Mouse (Mus musculus): Measurements from ENCODE around the gene Noc2l. TPM values are rescaled to one million over a fixed set of nuclear protein-coding genes. Genes with fewer than 3 reads are reported as not detected.
A peak's percentile ranks its signal among the peaks of the same experiment; 100 is the strongest.

Noc2l gene
- polyA plus RNA-seq, 1 experiment from 2014 or later = 78.0 TPM

DNA sequence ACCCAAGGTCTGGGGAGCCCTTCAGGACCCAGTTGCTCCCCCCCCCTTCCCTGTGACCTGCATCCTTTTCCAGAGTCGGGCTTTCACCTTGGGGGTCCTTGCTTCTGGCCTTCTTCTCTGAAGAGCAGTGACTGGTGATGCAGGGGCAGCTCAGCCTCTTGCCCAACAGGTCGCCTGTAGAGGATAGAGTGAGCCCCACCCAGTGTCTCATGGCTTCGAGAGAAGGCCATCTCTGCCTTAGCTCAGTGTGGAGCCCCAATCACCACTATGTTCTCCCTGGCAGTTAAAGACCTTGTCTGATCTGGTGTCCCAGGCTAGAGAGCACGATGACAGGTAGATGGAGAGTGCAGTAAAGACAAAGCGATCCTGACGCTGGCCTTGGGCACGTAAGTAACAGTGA lies 16.3 kb downstream of the Noc2l start:
- Histone ChIP-seq H3K4me1 (replicated peaks; ENCODE audit: control insufficient read depth, insufficient read depth, low read length) (0 out of 2 replicates have a peak, but pooled peaks cover 2% of the 10 kb centered on the region), H3K36me3 (ENCODE audit: control insufficient read depth, insufficient read depth, low read length) (0 out of 2 replicates have a peak, but pooled peaks cover 3% of the 10 kb centered on the region), H3K9me3 (ENCODE audit: control insufficient read depth, low read length) (no peaks in the 10 kb centered on the region), H3K9ac (ENCODE audit: low read depth, low read length) (no peak overlapping the region), H3K27me3 (ENCODE audit: control insufficient read depth, insufficient read depth, low read length) (peaks cover 22% of the 10 kb centered on the region), H3K4me3 (ENCODE audit: low read depth, low read length) (no peak overlapping the region), H3K27ac (ENCODE audit: low read depth, low read length) (peak overlapping the region; percentile 61; the same call in 1 of the 2 replicates), H3K4me2 (replicated peaks; ENCODE audit: low read depth, low read length) (no peak overlapping the region)
- ATAC-seq (ENCODE audit: low FRiP score) (0 out of 2 replicates have a peak, but pooled peaks have one; percentile 12), DNase-seq (ENCODE audit: low spot score) (no peak)
- 24% methylated on average over 7 of the region's 7 CpGs for WGBS

DNA sequence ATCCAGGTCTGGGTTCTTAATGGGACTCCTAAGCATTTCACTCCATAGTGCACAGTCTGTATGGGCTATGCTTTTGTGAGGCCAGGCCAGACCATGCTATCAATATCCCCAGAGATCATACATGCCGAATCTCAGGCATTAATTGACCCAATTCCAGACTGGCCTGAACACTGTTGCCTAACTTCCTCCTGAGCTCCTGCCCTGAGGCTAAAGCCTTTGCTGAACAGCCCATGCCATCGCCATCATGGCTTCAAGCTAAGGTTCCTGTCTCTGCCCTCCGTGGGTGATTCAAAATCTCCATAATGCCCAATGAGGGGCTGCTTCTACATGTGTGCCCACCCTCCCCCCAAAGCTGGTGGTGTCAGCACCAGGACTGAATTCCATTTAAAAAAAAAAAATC lies 16.8 kb downstream of the Noc2l start:
- H3K4me2 ChIP-seq (replicated peaks; ENCODE audit: low read depth, low read length) = no peak overlapping the region
- peak; percentile 28; the same call in 1 of the 2 replicates for ATAC-seq (ENCODE audit: low FRiP score)
- 0 out of 2 replicates have a peak, but pooled peaks cover 2% of the 10 kb centered on the region for H3K4me1 ChIP-seq (replicated peaks; ENCODE audit: control insufficient read depth, insufficient read depth, low read length)
- H3K9ac ChIP-seq (ENCODE audit: low read depth, low read length) = no peak overlapping the region
- peaks cover 22% of the 10 kb centered on the region for H3K27me3 ChIP-seq (ENCODE audit: control insufficient read depth, insufficient read depth, low read length)
- H3K9me3 ChIP-seq (ENCODE audit: control insufficient read depth, low read length) = no peaks in the 10 kb centered on the region
- no peak for DNase-seq (ENCODE audit: low spot score)
- H3K4me3 ChIP-seq (ENCODE audit: low read depth, low read length) = no peak overlapping the region
- H3K36me3 ChIP-seq (ENCODE audit: control insufficient read depth, insufficient read depth, low read length) = 0 out of 2 replicates have a peak, but pooled peaks cover under 1% of the 10 kb centered on the region
- peak overlapping the region; percentile 61; the same call in 1 of the 2 replicates for H3K27ac ChIP-seq (ENCODE audit: low read depth, low read length)
- WGBS = 38% methylated on average over 3 of the region's 3 CpGs

DNA sequence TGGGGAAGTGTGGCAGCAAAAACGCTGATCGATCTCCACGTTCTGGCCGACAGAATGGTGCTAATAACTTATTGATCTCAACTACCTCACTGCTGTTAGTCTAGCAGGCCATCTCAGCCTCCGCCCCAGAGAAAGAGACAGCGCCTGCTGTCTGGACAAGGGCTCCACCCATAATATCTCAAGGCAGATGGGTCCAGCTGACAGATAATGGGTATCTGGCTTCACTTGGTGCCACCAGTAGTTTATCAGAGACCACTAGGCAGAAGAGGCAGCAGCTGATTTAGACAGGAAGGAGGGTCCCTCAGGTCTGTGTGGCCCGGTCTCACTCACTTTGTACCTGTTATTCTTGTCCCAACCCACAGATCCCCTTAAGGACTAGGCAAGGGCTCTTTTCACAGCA lies 17.2 kb downstream of the Noc2l start:
- H3K27ac ChIP-seq (ENCODE audit: low read depth, low read length) = peak overlapping the region; percentile 61; the same call in 1 of the 2 replicates
- no peak overlapping the region for H3K9ac ChIP-seq (ENCODE audit: low read depth, low read length)
- H3K4me3 ChIP-seq (ENCODE audit: low read depth, low read length) = no peak overlapping the region
- 0 out of 2 replicates have a peak, but pooled peaks cover 2% of the 10 kb centered on the region for H3K4me1 ChIP-seq (replicated peaks; ENCODE audit: control insufficient read depth, insufficient read depth, low read length)
- ATAC-seq (ENCODE audit: low FRiP score) (peak; percentile 46), DNase-seq (ENCODE audit: low spot score) (no peak)
- no peaks in the 10 kb centered on the region for H3K36me3 ChIP-seq (ENCODE audit: control insufficient read depth, insufficient read depth, low read length)
- no peaks in the 10 kb centered on the region for H3K9me3 ChIP-seq (ENCODE audit: control insufficient read depth, low read length)
- no peak overlapping the region for H3K4me2 ChIP-seq (replicated peaks; ENCODE audit: low read depth, low read length)
- peaks cover 22% of the 10 kb centered on the region for H3K27me3 ChIP-seq (ENCODE audit: control insufficient read depth, insufficient read depth, low read length)
- 46% methylated on average over 7 of the region's 7 CpGs for WGBS

DNA sequence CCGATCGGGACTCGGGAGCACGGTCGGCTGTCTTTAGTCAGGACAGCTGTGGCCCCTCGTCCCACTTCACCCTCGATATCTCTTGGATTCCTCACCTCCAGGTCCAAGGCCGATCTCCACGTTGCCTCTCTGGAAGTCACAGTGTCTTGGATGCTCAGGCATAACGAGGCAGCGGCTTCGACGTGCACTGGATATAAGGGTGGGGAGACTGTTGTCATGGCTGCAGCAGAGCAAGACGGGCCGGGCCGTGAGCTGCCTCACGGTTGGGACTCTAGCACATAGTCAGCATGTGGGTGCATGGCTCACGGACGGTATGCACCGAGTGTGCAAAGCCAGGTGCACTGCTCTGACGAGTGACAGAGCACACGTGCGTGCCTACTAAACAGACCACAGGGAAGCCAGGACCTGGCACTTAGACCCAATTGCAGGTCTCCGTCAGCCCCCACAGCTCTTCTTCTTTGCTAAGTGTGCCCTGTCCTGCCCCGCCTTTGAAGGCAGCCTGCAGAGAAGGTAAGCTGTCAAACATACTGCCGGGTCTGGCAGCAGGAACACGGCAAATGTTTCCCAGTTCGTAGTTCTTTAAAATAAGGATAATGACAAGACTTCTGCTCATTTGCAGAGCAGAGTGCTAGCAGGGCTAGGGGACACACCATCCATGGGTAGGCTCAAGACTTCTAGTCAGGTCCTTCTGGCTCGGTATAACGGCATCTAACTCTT lies 18.7 kb downstream of the Noc2l start:
- WGBS = 2% methylated on average over 30 of the region's 30 CpGs
- peak overlapping the region; percentile 2; the same call in 1 of the 2 replicates for H3K4me3 ChIP-seq (ENCODE audit: low read depth, low read length)
- no peaks in the 10 kb centered on the region for H3K9me3 ChIP-seq (ENCODE audit: control insufficient read depth, low read length)
- H3K9ac ChIP-seq (ENCODE audit: low read depth, low read length) = no peak overlapping the region
- DNase-seq (ENCODE audit: low spot score) = peak; percentile 53
- H3K36me3 ChIP-seq (ENCODE audit: control insufficient read depth, insufficient read depth, low read length) = no peaks in the 10 kb centered on the region
- H3K27ac ChIP-seq (ENCODE audit: low read depth, low read length) = no peak overlapping the region
- peak overlapping the region; percentile 6; the same call in 1 of the 2 replicates for H3K4me2 ChIP-seq (replicated peaks; ENCODE audit: low read depth, low read length)
- ATAC-seq (ENCODE audit: low FRiP score) = peak; percentile 63; the same call in 1 of the 2 replicates
- 0 out of 2 replicates have a peak, but pooled peaks cover 2% of the 10 kb centered on the region for H3K4me1 ChIP-seq (replicated peaks; ENCODE audit: control insufficient read depth, insufficient read depth, low read length)
- H3K27me3 ChIP-seq (ENCODE audit: control insufficient read depth, insufficient read depth, low read length) = peaks cover 22% of the 10 kb centered on the region

DNA sequence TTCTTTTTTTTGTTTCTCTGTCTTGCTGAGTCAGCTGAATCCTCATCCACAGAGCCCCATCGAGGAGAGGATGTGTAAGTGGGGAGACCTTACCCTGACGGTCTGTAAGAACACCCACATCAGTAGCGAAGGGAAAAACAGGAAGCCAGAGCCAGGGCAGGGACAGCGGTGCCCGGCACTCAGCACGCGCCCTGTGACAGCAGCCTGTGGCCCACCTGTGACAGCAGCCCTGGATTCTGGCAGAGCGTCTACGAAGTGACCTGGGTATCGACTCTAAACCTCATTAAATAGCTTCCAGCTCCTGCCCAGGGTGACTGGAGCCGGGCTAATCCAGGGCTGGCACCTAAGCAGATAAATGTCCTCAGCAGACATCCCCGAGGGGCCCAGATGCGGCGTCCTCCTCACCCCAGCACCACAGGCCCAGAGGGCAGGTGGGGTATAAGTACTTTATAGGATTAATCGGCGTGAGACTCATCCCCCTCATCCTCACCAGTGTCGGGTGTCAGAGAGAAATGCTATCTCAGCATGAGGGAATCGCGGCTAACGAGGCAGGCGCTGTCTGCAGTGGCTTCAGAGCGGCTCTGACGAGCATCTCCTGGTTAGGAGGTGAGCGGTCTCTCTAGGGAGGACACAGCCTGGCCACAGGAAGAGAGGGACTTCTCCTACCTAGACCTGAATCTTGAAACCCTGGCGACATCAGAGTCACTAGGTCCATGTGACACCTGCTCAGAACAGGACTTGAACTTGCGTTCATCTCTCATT lies 19.4 kb downstream of the Noc2l start, which contains the start of gene Samd11:
Samd11 (minus strand) TSS at position 580 of the 762 bp plus-strand sequence.
- peak within 1 kb of the TSS; percentile 2; the same call in 1 of the 2 replicates for H3K4me3 ChIP-seq (ENCODE audit: low read depth, low read length)
- no peak within 1 kb of the TSS for H3K27ac ChIP-seq (ENCODE audit: low read depth, low read length)
- ATAC-seq (ENCODE audit: low FRiP score) = peak; percentile 53
- H3K27me3 ChIP-seq (ENCODE audit: control insufficient read depth, insufficient read depth, low read length) = peaks cover 22% of the 10 kb centered on the region
- 0 out of 2 replicates have a peak, but pooled peaks cover 2% of the 10 kb centered on the region for H3K4me1 ChIP-seq (replicated peaks; ENCODE audit: control insufficient read depth, insufficient read depth, low read length)
- H3K36me3 ChIP-seq (ENCODE audit: control insufficient read depth, insufficient read depth, low read length) = no peaks in the 10 kb centered on the region
- H3K9ac ChIP-seq (ENCODE audit: low read depth, low read length) = no peak within 1 kb of the TSS
- no peaks in the 10 kb centered on the region for H3K9me3 ChIP-seq (ENCODE audit: control insufficient read depth, low read length)
- peak; percentile 43 for DNase-seq (ENCODE audit: low spot score)
- 1% methylated on average over 26 of the region's 26 CpGs for WGBS
- H3K4me2 ChIP-seq (replicated peaks; ENCODE audit: low read depth, low read length) = peak within 1 kb of the TSS; percentile 6; the same call in 1 of the 2 replicates

Other genes starting within 250 kb of the Noc2l start
- gene B3galt6, start 243.4 kb upstream of the Noc2l start, polyA plus RNA-seq (2014; fragmentation: Nextera tagmentation; extraction: Ambion mirVana) = 18.2 and 19.4 TPM in 2 replicates
- 136 and 143 TPM in 2 replicates for gene Sdf4, start 243.1 kb upstream of the Noc2l start, polyA plus RNA-seq (2014; fragmentation: Nextera tagmentation; extraction: Ambion mirVana)
- 0.39 and 0.73 TPM in 2 replicates for gene Tnfrsf4, start 222.2 kb upstream of the Noc2l start, polyA plus RNA-seq (2014; fragmentation: Nextera tagmentation; extraction: Ambion mirVana)
- 0.74 and 2.4 TPM in 2 replicates for gene Tnfrsf18, start 209.8 kb upstream of the Noc2l start, polyA plus RNA-seq (2014; fragmentation: Nextera tagmentation; extraction: Ambion mirVana)
- gene Ttll10, start 176.6 kb upstream of the Noc2l start, polyA plus RNA-seq (2014; fragmentation: Nextera tagmentation; extraction: Ambion mirVana) = 0.10 TPM in 1 of 2 replicates, not detected in the other
- gene 9430015G10Rik, start 126.0 kb upstream of the Noc2l start, polyA plus RNA-seq (2014; fragmentation: Nextera tagmentation; extraction: Ambion mirVana) = 44.0 and 44.4 TPM in 2 replicates
- gene Rnf223, start 105.5 kb upstream of the Noc2l start, polyA plus RNA-seq (2014; fragmentation: Nextera tagmentation; extraction: Ambion mirVana) = 0.73 and 0.76 TPM in 2 replicates
- gene Agrn, start 38.5 kb upstream of the Noc2l start, polyA plus RNA-seq (2014; fragmentation: Nextera tagmentation; extraction: Ambion mirVana) = 79.7 and 80.7 TPM in 2 replicates
- 0.54 and 1.2 TPM in 2 replicates for gene Isg15, start 35.2 kb upstream of the Noc2l start, polyA plus RNA-seq (2014; fragmentation: Nextera tagmentation; extraction: Ambion mirVana)
- gene AW011738, start 32.7 kb upstream of the Noc2l start, polyA plus RNA-seq (2014; fragmentation: Nextera tagmentation; extraction: Ambion mirVana) = 2.0 and 3.1 TPM in 2 replicates
- 1.1 and 1.4 TPM in 2 replicates for gene Perm1, start 20.1 kb upstream of the Noc2l start, polyA plus RNA-seq (2014; fragmentation: Nextera tagmentation; extraction: Ambion mirVana)
- gene Plekhn1, start 1.2 kb upstream of the Noc2l start, polyA plus RNA-seq (2014; fragmentation: Nextera tagmentation; extraction: Ambion mirVana) = 17.0 and 17.8 TPM in 2 replicates
- 1.8 and 3.1 TPM in 2 replicates for gene Samd11, start 19.6 kb downstream of the Noc2l start, polyA plus RNA-seq (2014; fragmentation: Nextera tagmentation; extraction: Ambion mirVana)
- gene Vmn2r-ps159, start 95.1 kb downstream of the Noc2l start, polyA plus RNA-seq (2014; fragmentation: Nextera tagmentation; extraction: Ambion mirVana) = not detected in 2 replicates

Measured in hindbrain, embryonic 11.5 days (tissue).